Mouse (Mus musculus): ENCODE measurements at regions not wholly inside any gene's neighbourhood (a gene's known extent, or its start where the extent isn't known, plus 50 kb on each side); places are given as distances from the start of the nearest gene placed in this dataset.

DNA sequence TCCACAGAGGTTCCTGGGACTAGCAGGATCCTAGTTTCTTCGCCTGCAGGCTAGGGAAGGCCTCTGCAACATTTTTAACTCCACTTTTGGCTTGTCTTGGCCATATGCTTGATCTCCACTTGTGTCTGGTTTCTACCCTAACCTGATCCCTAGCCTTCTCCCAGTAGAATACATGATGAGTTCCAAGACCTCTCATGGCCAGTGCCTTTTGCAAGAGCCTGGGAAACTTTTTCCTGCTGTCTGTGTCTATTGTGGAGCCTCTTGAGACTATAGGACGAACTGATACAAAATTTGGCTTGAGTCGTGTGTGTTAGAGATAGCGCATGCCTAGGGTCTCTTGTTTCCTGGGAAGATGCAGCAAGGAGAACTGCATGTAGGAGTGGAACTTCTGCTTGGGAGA, 119.3 kb downstream of the Cartpt start:
- DNase-seq (ENCODE audit: low spot score in 2 of 2): no peak

DNA sequence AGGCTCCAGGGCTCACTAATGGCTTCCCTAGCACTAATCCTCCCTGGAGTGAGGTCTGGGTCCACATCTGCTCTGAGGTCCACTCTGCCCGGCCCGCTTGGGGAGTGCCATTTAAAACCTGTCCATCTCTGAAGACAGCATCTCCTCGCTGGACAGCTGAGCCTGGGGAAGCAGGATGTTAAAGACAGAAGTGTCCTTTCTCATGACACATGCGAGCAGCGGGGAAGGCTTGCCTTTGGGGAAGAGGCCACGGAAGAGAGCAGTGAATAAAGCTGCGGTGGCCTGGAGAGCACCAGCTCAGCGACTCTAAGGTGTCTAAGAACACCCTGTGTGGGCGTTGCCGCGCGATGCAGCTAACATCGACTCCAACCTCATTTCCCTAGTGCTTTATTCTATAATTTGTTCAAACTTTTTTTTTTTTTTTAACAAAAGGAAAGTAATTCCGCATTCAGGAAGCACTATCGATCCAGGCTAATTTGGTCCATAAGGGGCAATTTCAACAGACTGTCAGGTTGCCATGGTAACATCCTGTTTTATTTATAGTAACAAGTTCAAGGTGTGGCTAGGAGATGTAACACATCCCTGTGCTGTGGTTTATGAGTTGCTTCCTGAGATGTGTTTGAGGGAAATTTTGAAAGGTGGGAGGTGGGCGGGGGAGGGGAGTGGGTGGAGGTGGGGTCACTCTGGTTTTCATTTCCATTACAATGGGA, 120.0 kb downstream of the Cartpt start:
- DNase-seq (ENCODE audit: low spot score in 2 of 2): no peak

GRCm38 (mm10) chr13:99778747-99779146, 122.1 kb downstream of the Cartpt start:
- no peak for DNase-seq (ENCODE audit: low spot score in 2 of 2)

GRCm38 (mm10) chr13:99777736-99778135, 123.2 kb downstream of the Cartpt start:
- DNase-seq (ENCODE audit: low spot score in 2 of 2): no peak

- no peak for DNase-seq (ENCODE audit: low spot score in 2 of 2)
Measured at GRCm38 (mm10) chr13:99765965-99766364, 134.9 kb downstream of the Cartpt start.

DNA sequence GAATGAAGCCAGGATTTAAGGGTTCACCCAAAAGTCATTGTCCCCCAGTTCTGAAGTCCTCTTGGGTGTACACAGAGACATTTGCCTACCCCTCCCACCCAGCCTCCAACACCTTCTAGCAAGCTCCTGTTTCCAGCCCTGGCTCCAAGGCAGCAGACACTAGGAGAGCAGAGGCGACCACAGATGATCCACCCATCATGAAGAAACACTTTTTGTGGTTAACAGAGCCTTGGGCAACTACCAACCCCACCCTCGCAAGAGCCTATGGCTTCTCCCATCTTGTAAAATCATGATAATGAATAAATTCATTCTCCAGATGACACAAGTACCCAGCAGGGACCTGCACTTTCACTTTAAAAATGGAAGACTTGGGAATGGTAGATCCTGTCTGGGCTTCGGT, 136.1 kb downstream of the Cartpt start:
- no peak for DNase-seq (ENCODE audit: low spot score in 2 of 2)

- DNase-seq (ENCODE audit: low spot score in 2 of 2): no peak
Measured at GRCm38 (mm10) chr13:99764097-99764714, 136.7 kb downstream of the Cartpt start.

DNA sequence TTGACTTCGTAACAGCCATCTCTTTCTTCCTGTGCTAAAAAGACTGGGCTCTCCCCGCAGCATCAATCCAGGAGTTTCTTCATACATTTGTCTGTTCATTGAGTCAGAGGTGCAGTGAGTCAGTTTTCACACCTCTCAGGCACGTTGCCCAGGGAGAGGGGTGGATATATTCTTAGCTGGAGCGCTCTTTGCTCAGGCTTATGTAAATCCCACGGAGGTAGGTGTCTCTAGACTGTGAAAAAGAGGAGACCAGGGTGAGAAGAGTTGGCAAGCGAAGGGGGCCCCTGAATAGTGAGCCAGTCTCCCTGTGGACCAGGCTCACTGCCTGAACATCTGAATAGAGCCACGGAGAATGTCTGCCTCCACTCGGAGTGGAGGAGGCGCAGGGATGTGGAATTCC, 139.0 kb downstream of the Cartpt start:
- peak; percentile 51 to 96 for DNase-seq (ENCODE audit: low spot score in 2 of 2)

DNA sequence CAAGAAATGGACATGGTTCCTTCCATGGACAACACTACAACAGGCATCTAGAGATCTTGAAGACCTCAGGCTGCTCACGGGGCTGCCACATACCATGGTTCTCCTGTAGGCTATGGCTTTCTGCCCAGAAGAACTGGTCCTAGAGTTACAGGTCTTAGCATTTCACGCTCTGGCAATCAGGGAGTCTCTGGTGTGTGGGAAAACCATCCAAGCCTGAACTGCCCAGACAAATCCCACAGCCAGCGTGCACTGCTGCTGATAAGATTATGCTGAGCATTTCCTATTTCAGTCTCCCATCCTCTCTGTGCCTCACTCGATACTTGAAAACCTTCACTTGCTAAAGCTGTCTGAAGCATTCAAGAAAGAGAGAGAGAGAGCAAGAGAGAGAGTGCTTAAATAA, 139.5 kb downstream of the Cartpt start:
- no peak for DNase-seq (ENCODE audit: low spot score in 2 of 2)

DNA sequence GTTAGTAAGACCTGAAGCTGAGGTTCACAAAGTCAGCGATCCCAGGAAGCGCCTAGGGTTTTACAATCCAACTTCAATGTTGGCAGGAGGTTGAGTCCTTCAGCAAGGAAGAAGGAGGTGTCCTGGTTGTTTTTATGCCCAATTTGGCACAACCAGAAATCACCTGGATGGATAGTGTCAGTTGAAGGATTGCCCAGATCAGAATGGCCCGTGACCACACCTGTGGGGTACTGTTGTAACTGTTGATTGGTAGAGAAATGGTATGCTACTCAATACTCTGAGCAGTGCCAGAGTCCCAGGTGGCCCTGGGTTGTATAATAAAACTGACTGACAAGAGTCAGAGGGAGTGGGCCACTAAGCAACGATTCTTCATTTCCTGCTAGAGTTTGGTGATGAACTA, 140.2 kb downstream of the Cartpt start:
- no peak for DNase-seq (ENCODE audit: low spot score in 2 of 2)

DNA sequence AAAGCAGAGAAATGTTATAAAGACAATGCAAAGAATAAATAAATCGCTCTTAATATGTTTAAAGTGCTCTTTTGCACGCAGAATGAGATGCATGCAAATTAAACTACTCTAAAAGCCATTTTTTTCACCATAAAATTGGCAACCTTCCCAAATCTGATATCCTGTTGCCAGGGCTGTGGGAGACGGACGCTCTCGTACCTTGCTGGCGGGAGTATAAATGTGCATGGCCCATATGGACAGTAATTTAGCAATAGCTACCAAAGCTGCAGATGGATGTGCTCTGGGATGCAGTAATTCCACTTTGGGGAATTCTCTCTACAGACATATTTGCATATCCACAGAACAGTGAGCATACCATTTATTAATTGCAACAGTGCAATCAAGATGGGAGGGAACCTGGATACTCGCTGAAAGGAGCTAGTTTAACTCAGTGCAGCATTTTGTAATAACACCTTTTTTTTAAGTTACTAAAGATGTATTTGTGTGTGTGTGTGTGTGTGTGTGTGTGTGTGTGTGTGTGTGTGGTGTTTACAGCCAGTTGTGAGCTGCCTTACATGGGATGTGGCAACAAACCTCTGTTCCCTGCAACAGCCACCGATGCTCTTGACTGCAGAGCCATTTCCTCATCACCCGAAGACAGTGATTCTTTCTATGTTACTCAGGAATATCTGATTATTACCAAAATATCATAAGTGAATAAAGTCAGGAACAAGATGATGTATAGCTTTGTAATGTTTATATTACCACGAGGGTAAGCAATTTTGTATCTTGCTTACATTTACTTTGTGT, 141.4 kb downstream of the Cartpt start:
- DNase-seq (ENCODE audit: low spot score in 2 of 2): no peak

DNA sequence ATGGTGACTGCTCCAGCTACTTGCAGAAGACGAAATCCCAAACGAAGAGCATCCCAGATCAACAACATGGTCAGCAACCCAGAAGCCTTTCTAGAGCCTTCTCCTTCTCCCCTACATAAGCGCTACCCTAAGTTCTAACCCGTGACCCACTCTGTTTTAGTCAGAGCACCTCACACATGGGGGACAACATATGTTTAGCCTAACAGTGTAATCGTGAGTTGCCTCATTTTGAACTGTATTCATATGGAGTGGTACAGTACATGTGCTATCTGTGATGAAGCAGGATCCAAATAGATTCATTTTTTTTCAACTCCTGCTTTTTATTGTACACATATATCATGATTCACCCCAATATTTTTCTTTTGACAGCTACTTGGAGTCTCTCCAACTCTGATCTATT, 146.2 kb downstream of the Cartpt start:
- no peak for DNase-seq (ENCODE audit: low spot score in 2 of 2)

GRCm38 (mm10) chr13:99754251-99754652, 146.6 kb downstream of the Cartpt start:
- no peak for DNase-seq (ENCODE audit: low spot score in 2 of 2)

DNA sequence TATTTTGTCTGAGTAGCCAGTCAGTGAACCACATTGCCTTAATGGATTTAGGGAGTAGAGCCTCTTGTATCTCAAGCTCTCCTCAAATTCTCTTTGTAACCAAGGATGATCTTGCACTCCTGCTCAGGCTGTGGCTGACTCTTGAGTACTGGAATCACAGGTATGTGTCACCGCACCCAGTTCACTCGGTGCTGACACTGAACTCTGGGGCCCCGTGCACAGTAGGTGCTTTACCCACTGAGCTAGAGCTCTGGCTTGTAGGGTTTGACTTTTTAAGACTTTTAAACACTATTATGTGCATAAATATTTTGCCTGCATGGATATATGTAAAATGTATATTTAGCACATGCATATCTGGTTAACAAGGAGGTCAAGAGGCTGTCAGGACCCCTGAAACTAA, 147.4 kb downstream of the Cartpt start:
- DNase-seq (ENCODE audit: low spot score in 2 of 2): no peak

DNA sequence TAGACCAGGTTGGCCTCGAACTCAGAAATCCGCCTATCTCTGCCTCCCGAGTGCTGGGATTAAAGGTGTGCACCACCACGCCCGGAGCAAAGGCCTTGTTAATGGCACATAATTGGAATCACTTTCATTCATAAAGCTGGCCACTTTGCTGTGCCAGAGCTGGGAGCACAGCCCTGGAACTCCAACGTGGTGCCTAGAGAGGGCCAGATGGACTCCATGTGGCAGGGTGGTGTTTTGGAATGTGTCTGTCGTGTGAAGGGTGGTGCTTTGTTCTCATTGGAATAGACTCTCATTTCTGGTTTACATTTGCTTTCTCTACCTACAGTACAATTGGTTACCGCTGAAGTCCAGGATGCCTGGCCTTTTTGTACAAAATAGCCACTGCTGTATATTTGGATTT, 150.2 kb downstream of the Cartpt start:
- no peak for DNase-seq (ENCODE audit: low spot score in 2 of 2)

GRCm38 (mm10) chr13:99749342-99749741, 151.5 kb downstream of the Cartpt start:
- no peak for DNase-seq (ENCODE audit: low spot score in 2 of 2)

DNA sequence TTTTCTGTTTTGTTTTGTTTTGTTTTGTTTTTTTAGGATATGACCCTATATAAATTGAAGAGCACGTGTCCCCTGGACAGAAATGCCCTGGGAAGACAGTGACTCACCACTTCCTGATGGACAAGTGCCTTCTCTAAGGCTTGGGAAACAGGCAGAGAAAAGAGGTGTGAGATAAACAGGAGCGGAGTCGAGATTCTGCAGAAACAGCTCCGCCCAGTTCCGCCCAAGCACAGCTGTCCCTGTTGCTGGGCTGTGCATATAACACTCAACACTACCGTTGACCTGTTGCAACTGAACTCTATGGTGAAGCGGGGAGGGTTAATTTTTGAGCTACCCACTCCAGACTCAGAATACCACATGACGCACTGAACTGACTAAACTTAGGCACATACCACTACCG, 152.8 kb downstream of the Cartpt start:
- DNase-seq (ENCODE audit: low spot score in 2 of 2): no peak

DNA sequence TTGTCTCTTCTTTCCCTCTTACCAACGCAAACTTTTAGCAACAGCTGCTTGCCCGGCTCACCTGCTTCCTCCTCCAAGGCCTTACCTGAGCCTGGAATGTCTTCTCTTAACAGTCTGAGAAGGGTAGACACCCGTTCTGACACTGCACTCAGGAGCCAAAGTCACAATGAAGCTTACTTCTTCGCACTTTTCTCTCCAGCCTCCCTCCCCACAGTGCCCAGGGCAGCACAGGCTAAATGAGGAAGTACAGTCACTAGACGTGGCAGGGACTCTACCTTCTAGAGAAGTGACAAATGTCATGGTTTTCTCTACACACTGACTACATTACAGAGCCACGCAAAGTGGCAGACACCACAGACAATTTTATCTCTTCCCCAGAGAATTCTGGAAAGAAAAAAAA, 155.4 kb downstream of the Cartpt start:
- DNase-seq (ENCODE audit: low spot score in 2 of 2): no peak

DNA sequence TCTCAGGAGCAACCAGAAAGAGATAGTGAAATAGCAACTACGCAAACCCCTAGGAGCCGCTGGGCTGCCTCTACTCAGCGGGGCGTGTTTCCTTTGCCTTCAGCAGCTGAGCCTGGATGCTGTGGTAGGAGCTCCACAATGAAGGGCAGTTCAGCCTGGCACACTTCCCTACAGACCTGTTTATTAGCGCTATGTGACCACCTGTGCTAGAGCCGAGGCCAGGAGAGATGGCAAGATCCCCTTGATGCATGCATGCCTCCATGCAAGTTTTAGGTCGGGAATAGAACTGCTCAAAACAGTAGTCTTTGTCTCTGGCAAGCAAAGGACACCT, 156.1 kb downstream of the Cartpt start:
- no peak for DNase-seq (ENCODE audit: low spot score in 2 of 2)

DNA sequence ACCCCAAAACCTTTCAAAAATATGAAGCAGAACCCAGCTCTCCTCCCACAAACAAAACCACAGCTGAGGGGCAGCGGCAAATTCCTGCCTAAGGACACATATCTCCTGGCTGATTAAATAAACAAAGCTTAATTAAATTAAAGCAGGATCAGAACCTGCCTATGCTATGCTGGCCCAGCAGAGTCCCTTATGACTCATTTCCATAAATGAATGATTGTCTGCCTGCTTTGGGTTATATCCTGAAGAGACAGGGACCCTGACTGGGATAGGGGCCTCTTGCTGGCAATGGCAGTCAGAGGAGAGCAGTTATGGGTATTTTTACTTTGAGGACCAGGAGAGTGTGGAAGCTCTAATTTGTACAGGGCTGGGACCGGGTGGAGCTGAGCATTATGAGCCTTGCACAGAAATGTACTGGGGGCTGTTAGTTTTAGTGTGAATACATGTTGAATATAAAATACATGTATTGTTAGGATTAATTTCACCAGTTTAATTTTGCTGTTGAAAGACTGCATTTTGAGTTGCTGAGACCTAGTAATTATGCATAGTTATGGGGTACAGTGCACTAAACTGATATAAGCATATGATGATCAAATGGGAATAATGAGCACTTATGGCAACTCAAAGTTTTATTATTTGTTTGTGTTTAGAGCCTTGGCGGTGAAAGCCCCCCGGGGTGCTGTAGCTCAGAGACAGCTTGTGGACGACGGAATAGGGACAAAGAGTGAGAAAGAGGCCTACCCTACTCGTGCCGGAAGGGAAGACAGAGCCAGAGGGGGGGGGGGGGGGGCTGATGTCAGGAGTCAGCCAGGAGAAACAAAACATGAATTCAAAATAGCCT, 156.7 kb downstream of the Cartpt start:
- no peak for DNase-seq (ENCODE audit: low spot score in 2 of 2)

GRCm38 (mm10) chr13:99742507-99742906, 158.4 kb downstream of the Cartpt start:
- DNase-seq (ENCODE audit: low spot score in 2 of 2): no peak

- DNase-seq (ENCODE audit: low spot score in 2 of 2): no peak
Measured at GRCm38 (mm10) chr13:99741981-99742380, 158.9 kb downstream of the Cartpt start.

All from left cerebral cortex, adult 8-10 months (tissue).